18 mouse cellular contexts compared by ENCODE assay signal in genomic region chr3:25124919-25125846, GRCm38 (mm10). TPM values are rescaled to one million over a fixed set of nuclear protein-coding genes. Genes with fewer than 3 reads are reported as not detected.
A peak's percentile ranks its signal among the peaks of the same experiment; 100 is the strongest.
DNase-seq lines count a peak whose midpoint lies in the region; ATAC-seq and TF ChIP-seq lines count a peak whose summit lies in the region.
"Had no signal": no experiment of that assay in that cellular context is flagged by ENCODE, and none has a peak within 500 bp of the region (broad histone marks: within the 10 kb centered on the region; RNA-seq: fewer than 3 reads in every experiment).

No protein-coding gene starts in this region.

- TF ChIP-seq CTCF in midbrain, postnatal 0 days (IDR thresholded peaks at IDR 0.05): no peak

- H3K9ac ChIP-seq in midbrain, embryonic 11.5 days (ENCODE audit: low read length): no peak overlapping the region
- no peak overlapping the region for H3K9ac ChIP-seq in midbrain, postnatal 0 days (replicated peaks; ENCODE audit: low read length, poor library complexity, severe bottlenecking)
- no peak overlapping the region for H3K9ac ChIP-seq in hindbrain, embryonic 13.5 days
- H3K9ac ChIP-seq in neural tube, embryonic 14.5 days (replicated peaks; ENCODE audit: low read depth, low read length): no peak overlapping the region
- H3K9ac ChIP-seq in kidney, embryonic 15.5 days: no peak overlapping the region
- H3K9ac ChIP-seq: heart, embryonic 12.5 days; intestine, embryonic 15.5 days had no signal

- no peak overlapping the region for H3K4me2 ChIP-seq in midbrain, embryonic 11.5 days
- no peak overlapping the region for H3K4me2 ChIP-seq in midbrain, postnatal 0 days (ENCODE audit: low read depth, low read length, poor library complexity, severe bottlenecking)
- no peak overlapping the region for H3K4me2 ChIP-seq in hindbrain, embryonic 13.5 days
- H3K4me2 ChIP-seq in neural tube, embryonic 14.5 days (ENCODE audit: low read depth, low read length): no peak overlapping the region
- no peak overlapping the region for H3K4me2 ChIP-seq in kidney, embryonic 15.5 days
- H3K4me2 ChIP-seq: heart, embryonic 12.5 days; intestine, embryonic 15.5 days had no signal

- H3K27me3 ChIP-seq in midbrain, embryonic 11.5 days (ENCODE audit: control insufficient read depth, insufficient read depth, low read length): no peaks in the 10 kb centered on the region
- no peaks in the 10 kb centered on the region for H3K27me3 ChIP-seq in midbrain, postnatal 0 days (ENCODE audit: insufficient read depth, low read length)
- no peaks in the 10 kb centered on the region for H3K27me3 ChIP-seq in hindbrain, embryonic 13.5 days
- no peaks in the 10 kb centered on the region for H3K27me3 ChIP-seq in neural tube, embryonic 14.5 days (ENCODE audit: control insufficient read depth, insufficient read depth, low read length)
- H3K27me3 ChIP-seq in kidney, embryonic 15.5 days: no peaks in the 10 kb centered on the region
- H3K27me3 ChIP-seq: heart, embryonic 12.5 days; intestine, embryonic 15.5 days had no signal

- no peak overlapping the region for H3K27ac ChIP-seq in midbrain, embryonic 11.5 days (ENCODE audit: low read depth, low read length)
- H3K27ac ChIP-seq in midbrain, postnatal 0 days (ENCODE audit: low read depth, low read length): no peak overlapping the region
- no peak overlapping the region for H3K27ac ChIP-seq in hindbrain, embryonic 13.5 days
- H3K27ac ChIP-seq in neural tube, embryonic 14.5 days (ENCODE audit: low read depth, low read length): no peak overlapping the region
- no peak overlapping the region for H3K27ac ChIP-seq in kidney, embryonic 15.5 days
- H3K27ac ChIP-seq: gastrocnemius, adult 2 months; intestine, embryonic 15.5 days had no signal

- no peak overlapping the region for H3K4me3 ChIP-seq in midbrain, embryonic 11.5 days (ENCODE audit: low read depth, low read length)
- no peak overlapping the region for H3K4me3 ChIP-seq in midbrain, postnatal 0 days (ENCODE audit: low read depth, low read length)
- H3K4me3 ChIP-seq in hindbrain, embryonic 13.5 days: no peak overlapping the region
- H3K4me3 ChIP-seq in neural tube, embryonic 14.5 days (ENCODE audit: low read depth, low read length): no peak overlapping the region
- H3K4me3 ChIP-seq in kidney, embryonic 15.5 days (replicated peaks): no peak overlapping the region
- H3K4me3 ChIP-seq: gastrocnemius, adult 2 months; heart, embryonic 12.5 days; intestine, embryonic 15.5 days had no signal

- DNase-seq in midbrain, embryonic 11.5 days (ENCODE audit: low spot score, missing footprints): peak; percentile 89
- no peak for DNase-seq in midbrain, postnatal 0 days (ENCODE audit: low spot score)
- peak; percentile 38 for DNase-seq in embryo, embryonic 9.5 days (ENCODE audit: extremely low spot score)
- no peak for DNase-seq in right cerebral cortex, postnatal 25 days
- no peak for DNase-seq in heart, postnatal 4 days
- DNase-seq: cerebellum, adult 2 months; gastrocnemius, adult 2 months; kidney, postnatal 14 days; layer of hippocampus, postnatal 36 days; liver; right cerebral cortex, adult 18-20 months; thymus, postnatal 4 days had no signal

- peak; percentile 83 for ATAC-seq in midbrain, embryonic 11.5 days (ENCODE audit: low FRiP score)
- ATAC-seq in midbrain, postnatal 0 days (ENCODE audit: low FRiP score): no peak
- peak; percentile 83 for ATAC-seq in hindbrain, embryonic 13.5 days (ENCODE audit: low FRiP score)
- ATAC-seq in neural tube, embryonic 14.5 days (ENCODE audit: low read depth): peak; percentile 81
- no peak for ATAC-seq in kidney, embryonic 15.5 days (replicated peaks; ENCODE audit: low FRiP score)
- ATAC-seq: CD4-positive, CD25-positive, alpha-beta regulatory T cell, adult 4 months; intestine, embryonic 15.5 days had no signal

- WGBS in midbrain, embryonic 11.5 days: 11% methylated on average over 5 of the region's 5 CpGs
- 10% methylated on average over 5 of the region's 5 CpGs for WGBS in midbrain, postnatal 0 days
- WGBS in hindbrain, embryonic 13.5 days: 6% methylated on average over 5 of the region's 5 CpGs
- 14% methylated on average over 5 of the region's 5 CpGs for WGBS in neural tube, embryonic 14.5 days
- 48% methylated on average over 5 of the region's 5 CpGs for WGBS in kidney, embryonic 15.5 days

- peaks cover 2% of the 10 kb centered on the region; the same call in 1 of the 2 replicates for H3K4me1 ChIP-seq in midbrain, embryonic 11.5 days (ENCODE audit: control insufficient read depth, insufficient read depth, low read length)
- no peaks in the 10 kb centered on the region for H3K4me1 ChIP-seq in midbrain, postnatal 0 days (ENCODE audit: insufficient read depth, low read length)
- H3K4me1 ChIP-seq in hindbrain, embryonic 13.5 days (replicated peaks): peaks cover 9% of the 10 kb centered on the region
- no peaks in the 10 kb centered on the region for H3K4me1 ChIP-seq in neural tube, embryonic 14.5 days (ENCODE audit: control insufficient read depth, insufficient read depth, low read length)
- H3K4me1 ChIP-seq in kidney, embryonic 15.5 days: no peaks in the 10 kb centered on the region
- H3K4me1 ChIP-seq: intestine, embryonic 15.5 days had no signal

- H3K36me3 ChIP-seq in midbrain, embryonic 11.5 days (ENCODE audit: control insufficient read depth, insufficient read depth, low read length): no peaks in the 10 kb centered on the region
- no peaks in the 10 kb centered on the region for H3K36me3 ChIP-seq in midbrain, postnatal 0 days (ENCODE audit: insufficient read depth, low read length)
- no peaks in the 10 kb centered on the region for H3K36me3 ChIP-seq in hindbrain, embryonic 13.5 days
- H3K36me3 ChIP-seq in neural tube, embryonic 14.5 days (ENCODE audit: control insufficient read depth, insufficient read depth, low read length): no peaks in the 10 kb centered on the region
- H3K36me3 ChIP-seq in kidney, embryonic 15.5 days: no peaks in the 10 kb centered on the region
- H3K36me3 ChIP-seq: heart, embryonic 12.5 days; intestine, embryonic 15.5 days had no signal

- no peaks in the 10 kb centered on the region for H3K9me3 ChIP-seq in midbrain, embryonic 11.5 days (ENCODE audit: control insufficient read depth, low read length)
- H3K9me3 ChIP-seq in midbrain, postnatal 0 days (ENCODE audit: low read length): no peaks in the 10 kb centered on the region
- H3K9me3 ChIP-seq in hindbrain, embryonic 13.5 days: no peaks in the 10 kb centered on the region
- no peaks in the 10 kb centered on the region for H3K9me3 ChIP-seq in neural tube, embryonic 14.5 days (ENCODE audit: control insufficient read depth, low read length)
- H3K9me3 ChIP-seq in kidney, embryonic 15.5 days (replicated peaks): no peaks in the 10 kb centered on the region
- H3K9me3 ChIP-seq: heart, embryonic 12.5 days; intestine, embryonic 15.5 days had no signal

RNA-seq across cellular contexts. Expression of gene Naaladl2, which starts 18.9 kb away (rescaled TPM):
- 0.32 and 0.68 TPM in 2 replicates for polyA plus RNA-seq in midbrain, embryonic 11.5 days (2014; fragmentation: Nextera tagmentation; extraction: Ambion mirVana)
- total RNA-seq in midbrain, postnatal 0 days (2014; rRNA removed): 0.85 and 2.9 TPM in 2 replicates
- 0.20 and 1.1 TPM in 2 replicates for polyA plus RNA-seq in midbrain, postnatal 0 days (2015; fragmentation: Nextera tagmentation; extraction: Ambion mirVana)
- 0.44 and 0.65 TPM in 2 replicates for polyA plus RNA-seq in hindbrain, embryonic 13.5 days (2015; fragmentation: Nextera tagmentation; extraction: Ambion mirVana)
- polyA plus RNA-seq in neural tube, embryonic 14.5 days (2014; fragmentation: Nextera tagmentation; extraction: Ambion mirVana): 0.53 and 0.58 TPM in 2 replicates
- 3.8 and 5.0 TPM in 2 replicates for polyA plus RNA-seq in kidney, embryonic 15.5 days (2015; fragmentation: Nextera tagmentation; extraction: Ambion mirVana)
- total RNA-seq in heart, postnatal 4 days (2021): 1 to 10 TPM; 1.3 to 1.5 TPM
- polyA plus RNA-seq: CD4-positive, CD25-positive, alpha-beta regulatory T cell, adult 4 months had no signal

Comparison
In these comparisons a context has a peak if more than half of its experiments do, and no peak if none do; other contexts are left out.
1. ATAC-seq: peak in midbrain, embryonic 11.5 days (single experiment), hindbrain, embryonic 13.5 days (single experiment) and neural tube, embryonic 14.5 days (single experiment); none in midbrain, postnatal 0 days (single experiment) and kidney, embryonic 15.5 days (single experiment).
2. DNase-seq: peak in midbrain, embryonic 11.5 days (single experiment) and embryo, embryonic 9.5 days (single experiment); none in midbrain, postnatal 0 days (single experiment), right cerebral cortex, postnatal 25 days (single experiment) and heart, postnatal 4 days (single experiment).